8 mouse cellular contexts compared by ENCODE assay signal in genomic region chr10:21161359-21162094, GRCm38 (mm10). TPM values are rescaled to one million over a fixed set of nuclear protein-coding genes. Genes with fewer than 3 reads are reported as not detected.
DNase-seq lines count a peak whose midpoint lies in the region; ATAC-seq and TF ChIP-seq lines count a peak whose summit lies in the region.

No protein-coding gene starts in this region.

- peaks cover 17% of the 10 kb centered on the region for H3K4me1 ChIP-seq in embryonic facial prominence, embryonic 13.5 days
- H3K4me1 ChIP-seq in intestine, postnatal 0 days (replicated peaks; ENCODE audit: control insufficient read depth, insufficient read depth, low read length), result no peaks in the 10 kb centered on the region
- peaks cover 15% of the 10 kb centered on the region for H3K4me1 ChIP-seq in midbrain, embryonic 14.5 days (ENCODE audit: control insufficient read depth, insufficient read depth, low read length)

- H3K9ac ChIP-seq in embryonic facial prominence, embryonic 13.5 days, result peak overlapping the region; percentile 85
- peak overlapping the region; percentile 38; the same call in 1 of the 2 replicates for H3K9ac ChIP-seq in intestine, postnatal 0 days (ENCODE audit: low read depth, low read length)
- peak overlapping the region; percentile 76 for H3K9ac ChIP-seq in midbrain, embryonic 14.5 days (replicated peaks; ENCODE audit: low read length)

- peaks cover 34% of the 10 kb centered on the region for H3K27me3 ChIP-seq in embryonic facial prominence, embryonic 13.5 days
- H3K27me3 ChIP-seq in intestine, postnatal 0 days (replicated peaks; ENCODE audit: control insufficient read depth, insufficient read depth, low read length), result peaks cover 19% of the 10 kb centered on the region
- H3K27me3 ChIP-seq in midbrain, embryonic 14.5 days (ENCODE audit: control insufficient read depth, insufficient read depth, low read length), result peaks cover 37% of the 10 kb centered on the region

- H3K36me3 ChIP-seq in embryonic facial prominence, embryonic 13.5 days, result no peaks in the 10 kb centered on the region
- no peaks in the 10 kb centered on the region for H3K36me3 ChIP-seq in intestine, postnatal 0 days (ENCODE audit: control insufficient read depth, insufficient read depth)
- H3K36me3 ChIP-seq in midbrain, embryonic 14.5 days (ENCODE audit: control insufficient read depth, insufficient read depth, low read length), result no peaks in the 10 kb centered on the region

- no peak for TF ChIP-seq CTCF in gastrocnemius, adult 2 months (IDR thresholded peaks at IDR 0.05)
- no peak for TF ChIP-seq CTCF in intestine, postnatal 0 days (IDR thresholded peaks at IDR 0.05; ENCODE audit: low read depth)

- no peaks in the 10 kb centered on the region for H3K9me3 ChIP-seq in embryonic facial prominence, embryonic 13.5 days
- H3K9me3 ChIP-seq in intestine, postnatal 0 days (ENCODE audit: control insufficient read depth), result no peaks in the 10 kb centered on the region
- no peaks in the 10 kb centered on the region for H3K9me3 ChIP-seq in midbrain, embryonic 14.5 days (ENCODE audit: control insufficient read depth, low read length)

- DNase-seq in gastrocnemius, adult 2 months, result no peak
- no peak for DNase-seq in gastrocnemius, postnatal 10 days
- DNase-seq in midbrain, embryonic 14.5 days, result peak; percentile 60
- peak; percentile 87 for DNase-seq in thymus, postnatal 14 days
- no peak for DNase-seq in left cerebral cortex, postnatal 14 days (ENCODE audit: low spot score in 2 of 2)

- H3K4me2 ChIP-seq in embryonic facial prominence, embryonic 13.5 days, result peak overlapping the region; percentile 100
- H3K4me2 ChIP-seq in intestine, postnatal 0 days (replicated peaks; ENCODE audit: low read depth), result peak overlapping the region; percentile 99
- H3K4me2 ChIP-seq in midbrain, embryonic 14.5 days (ENCODE audit: low read length), result peak overlapping the region; percentile 98

- intact Hi-C loops in gastrocnemius, adult 2 months (cut with DNase I), result no loop called here
- intact Hi-C loops in left cerebral cortex, postnatal 14 days (cut with DNase I), result no loop called here

- 2% methylated on average over 20 of the region's 20 CpGs for WGBS in embryonic facial prominence, embryonic 13.5 days
- WGBS in intestine, postnatal 0 days, result 5% methylated on average over 20 of the region's 20 CpGs
- 4% methylated on average over 20 of the region's 20 CpGs for WGBS in midbrain, embryonic 14.5 days

- H3K4me3 ChIP-seq in gastrocnemius, adult 2 months, result peak overlapping the region; percentile 78
- peak overlapping the region; percentile 71 for H3K4me3 ChIP-seq in embryonic facial prominence, embryonic 13.5 days
- peak overlapping the region; percentile 67 for H3K4me3 ChIP-seq in intestine, postnatal 0 days (ENCODE audit: low read depth, low read length)
- peak overlapping the region; percentile 67 for H3K4me3 ChIP-seq in midbrain, embryonic 14.5 days (replicated peaks; ENCODE audit: low read depth, low read length)

- H3K27ac ChIP-seq in gastrocnemius, adult 2 months, result no peak overlapping the region
- peak overlapping the region; percentile 39; the same call in 1 of the 2 replicates for H3K27ac ChIP-seq in embryonic facial prominence, embryonic 13.5 days
- no peak overlapping the region for H3K27ac ChIP-seq in intestine, postnatal 0 days (ENCODE audit: low read depth, low read length)
- peak overlapping the region; percentile 60; the same call in 1 of the 2 replicates for H3K27ac ChIP-seq in midbrain, embryonic 14.5 days (replicated peaks; ENCODE audit: low read depth, low read length)

- ATAC-seq in CD4-positive, CD25-positive, alpha-beta regulatory T cell, adult 4 months, result peak; percentile 7
- peak; percentile 20; the same call in 1 of the 2 replicates for ATAC-seq in embryonic facial prominence, embryonic 13.5 days (ENCODE audit: insufficient number of reproducible peaks, insufficient read depth, low FRiP score, low TSS enrichment, low read depth)
- ATAC-seq in intestine, postnatal 0 days, result no peak
- peak; percentile 24; the same call in 1 of the 2 replicates for ATAC-seq in midbrain, embryonic 14.5 days (ENCODE audit: low FRiP score, low TSS enrichment)

RNA-seq across cellular contexts. Expression of gene Myb, which starts 0.7 kb away (rescaled TPM):
- not detected for total RNA-seq in gastrocnemius, adult 2 months (2021)
- 1 to 10 TPM in 1 of 2 experiments, under 1 TPM in 1; 0.82 to 2.6 TPM for total RNA-seq in gastrocnemius, postnatal 10 days (2021)
- polyA plus RNA-seq in CD4-positive, CD25-positive, alpha-beta regulatory T cell, adult 4 months (2017; shearing (Covaris generic)), result 1 to 10 TPM; 6.6 to 7.6 TPM
- 4.5 and 6.2 TPM in 2 replicates for polyA plus RNA-seq in embryonic facial prominence, embryonic 13.5 days (2015; fragmentation: Nextera tagmentation; extraction: Ambion mirVana)
- polyA plus RNA-seq in intestine, postnatal 0 days (2015; fragmentation: Nextera tagmentation; extraction: Ambion mirVana), result 2.9 and 3.0 TPM in 2 replicates
- polyA plus RNA-seq in midbrain, embryonic 14.5 days (2014; fragmentation: Nextera tagmentation; extraction: Ambion mirVana), result 3.4 and 3.5 TPM in 2 replicates
- total RNA-seq in left cerebral cortex, postnatal 14 days (2021), result under 1 TPM; 0.34 to 0.40 TPM

Comparison
In these comparisons a context has a peak if more than half of its experiments do, and no peak if none do; other contexts are left out.
1. DNase-seq: peak in midbrain, embryonic 14.5 days (single experiment) and thymus, postnatal 14 days (single experiment); none in gastrocnemius, adult 2 months (single experiment), gastrocnemius, postnatal 10 days (single experiment) and left cerebral cortex, postnatal 14 days (0 of 2).
2. H3K27ac ChIP-seq: peak in embryonic facial prominence, embryonic 13.5 days (single experiment) and midbrain, embryonic 14.5 days (single experiment); none in gastrocnemius, adult 2 months (single experiment) and intestine, postnatal 0 days (single experiment).
3. Peak in every context shown above with its lines, with median percentiles within 50 percentile points of each other: H3K4me3 ChIP-seq, H3K4me2 ChIP-seq and H3K9ac ChIP-seq.